Mouse (Mus musculus): ENCODE measurements around the gene Slf2.

DNA sequence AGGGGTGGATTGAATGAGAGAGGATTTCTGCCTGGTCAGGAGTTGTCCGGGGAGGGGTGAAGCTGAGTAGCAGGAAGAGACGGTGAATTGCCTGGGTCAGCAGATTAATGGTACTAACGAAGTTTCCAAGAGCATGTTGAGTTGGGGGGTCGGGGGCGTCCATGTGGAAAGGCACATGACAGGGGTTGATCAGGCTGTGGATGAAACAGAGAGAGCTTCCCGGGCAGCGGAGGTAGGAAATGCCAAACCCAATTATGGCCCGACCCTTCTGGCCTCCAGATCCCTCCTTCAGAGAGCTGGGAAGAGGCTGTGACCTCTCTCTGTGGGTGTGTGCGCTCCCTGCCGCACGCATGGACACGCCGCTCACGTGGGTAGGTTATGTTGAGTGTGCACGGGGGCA, 39.5 kb upstream of the Slf2 start:
- TF ChIP-seq CTCF (IDR thresholded peaks at IDR 0.05; ENCODE audit: low read depth, low read length), result no peak
- TF ChIP-seq POLR2A (IDR thresholded peaks at IDR 0.05; ENCODE audit: borderline replicate concordance, low read depth, low read length), result no peak
